Mouse (Mus musculus) limb, embryonic 15.5 days (tissue): ENCODE measurements around the gene Gm5580. TPM values are rescaled to one million over a fixed set of nuclear protein-coding genes. Genes with fewer than 3 reads are reported as not detected.
"Not testable (repeated sequence)": the region's sequence is repeated elsewhere in the genome, so short reads cannot be mapped to it uniquely, and the experiment has no call there.

Source experiments
- ATAC-seq: fragments of 200-750 bp; cut with Nextera tagmentation; 2 replicates; pipeline ENCODE4 v1.8.0; 2017; ENCODE audit warnings: low read depth, moderate TSS enrichment; ENCODE audit not compliant: insufficient number of reproducible peaks, low FRiP score, low TSS enrichment
- H3K27ac ChIP-seq: fragments of 300-500 bp; sonication (generic); 2 replicates; pipeline ENCODE4 v1.5.1; 2015; ENCODE audit warnings: moderate library complexity, mild to moderate bottlenecking, inconsistent platforms
- H3K27me3 ChIP-seq: fragments of 300-500 bp; sonication (generic); 2 replicates; pipeline ENCODE4 v1.6.1; 2015; ENCODE audit warnings: inconsistent platforms
- H3K36me3 ChIP-seq: fragments of 300-500 bp; sonication (generic); 2 replicates; pipeline ENCODE4 v1.6.1; 2015; ENCODE audit warnings: inconsistent platforms
- H3K4me1 ChIP-seq: fragments of 300-500 bp; sonication (generic); 2 replicates; pipeline ENCODE4 v1.6.1; 2015; ENCODE audit warnings: inconsistent platforms
- H3K4me2 ChIP-seq: fragments of 300-500 bp; sonication (generic); 2 replicates; pipeline ENCODE4 v1.6.1; 2015; ENCODE audit warnings: mild to moderate bottlenecking, inconsistent platforms
- H3K4me3 ChIP-seq: fragments of 300-500 bp; sonication (generic); 2 replicates; pipeline ENCODE4 v1.5.1; 2015; ENCODE audit warnings: mild to moderate bottlenecking, inconsistent platforms
- H3K9ac ChIP-seq: fragments of 300-500 bp; sonication (generic); 2 replicates; pipeline ENCODE4 v1.6.1; 2015; ENCODE audit warnings: inconsistent platforms
- H3K9me3 ChIP-seq: fragments of 300-500 bp; sonication (generic); 2 replicates; pipeline ENCODE4 v1.6.1; 2016; ENCODE audit warnings: inconsistent platforms
- WGBS: fragments of 180-500 bp; shearing (Covaris S2); methylation state at CpG from one replicate; pipeline ENCODE4 v1.1.7; 2015; 5-methylcytosine and 5-hydroxymethylcytosine counted together
- polyA plus RNA-seq: library from polyadenylated mRNA; unstranded; fragments of >200 nt; fragmentation: Nextera tagmentation; extraction: Ambion mirVana; gene quantifications from 2 replicates; pipeline ENCODE4 v1.2.1, GENCODE M21; 2015

The Gm5580 gene
- 0.44 and 0.78 TPM in 2 replicates for polyA plus RNA-seq

GRCm38 (mm10) chr6:116550841-116551240 is at the start of gene Gm5580:
TSS of gene Gm5580 (plus strand) at chr6:116551141.
- H3K27me3 ChIP-seq, H3K9me3 ChIP-seq, H3K4me3 ChIP-seq, H3K4me1 ChIP-seq, H3K36me3 ChIP-seq, H3K27ac ChIP-seq, H3K9ac ChIP-seq, ATAC-seq, H3K4me2 ChIP-seq: not testable (repeated sequence)
- WGBS, result 97% methylated on average over 11 of the region's 11 CpGs

- H3K4me1 ChIP-seq, H3K9ac ChIP-seq, ATAC-seq, H3K9me3 ChIP-seq, H3K4me3 ChIP-seq, H3K4me2 ChIP-seq, H3K27ac ChIP-seq, H3K36me3 ChIP-seq, H3K27me3 ChIP-seq: not testable (repeated sequence)
- 90% methylated on average over 20 of the region's 20 CpGs for WGBS
These were observed 44.5 kb upstream of the Gm5580 start, which contains the start of gene Olfr212 for GRCm38 (mm10) chr6:116506302-116507003. TSS of gene Olfr212 (plus strand) at chr6:116506516.

- Histone ChIP-seq H3K9ac (no peak overlapping the region), H3K4me1 (no peaks in the 10 kb centered on the region), H3K4me3 (no peak overlapping the region), H3K36me3 (no peaks in the 10 kb centered on the region), H3K27me3 (no peaks in the 10 kb centered on the region), H3K9me3 (no peaks in the 10 kb centered on the region), H3K27ac (no peak overlapping the region), H3K4me2 (no peak overlapping the region)
- no peak for ATAC-seq
These were observed 36.1 kb upstream of the Gm5580 start for GRCm38 (mm10) chr6:116514832-116515231.

DNA sequence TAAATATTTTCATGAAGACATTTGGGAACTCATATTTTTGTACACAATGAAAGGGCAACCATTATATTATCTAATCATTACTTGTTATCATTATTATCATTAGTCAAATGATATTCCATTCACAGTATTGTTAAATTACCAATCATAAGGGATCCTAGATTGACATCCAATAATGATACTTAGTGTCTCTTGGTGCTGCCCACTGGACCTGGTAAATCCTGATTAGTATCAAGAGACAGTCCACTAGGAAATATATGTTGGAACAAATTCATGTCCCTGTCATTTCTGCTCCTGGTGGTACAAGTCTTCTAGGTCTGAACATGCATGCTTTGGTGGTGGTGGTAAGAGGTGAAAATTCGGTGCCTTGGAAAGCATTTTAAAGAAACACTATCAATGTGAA is 12.8 kb upstream of the Gm5580 start, which contains the start of gene Olfr213:
Gene Olfr213, plus strand, starts transcription at position 301 of the 400 bp plus-strand sequence.
- Histone ChIP-seq H3K9me3 (no peaks in the 10 kb centered on the region), H3K27me3 (no peaks in the 10 kb centered on the region), H3K9ac (no peak within 1 kb of the TSS), H3K27ac (no peak within 1 kb of the TSS), H3K4me3 (no peak within 1 kb of the TSS), H3K4me1 (no peaks in the 10 kb centered on the region), H3K4me2 (no peak within 1 kb of the TSS), H3K36me3 (no peaks in the 10 kb centered on the region)
- WGBS, result 73% methylated on average over 1 of the region's 1 CpGs
- ATAC-seq, result no peak

DNA sequence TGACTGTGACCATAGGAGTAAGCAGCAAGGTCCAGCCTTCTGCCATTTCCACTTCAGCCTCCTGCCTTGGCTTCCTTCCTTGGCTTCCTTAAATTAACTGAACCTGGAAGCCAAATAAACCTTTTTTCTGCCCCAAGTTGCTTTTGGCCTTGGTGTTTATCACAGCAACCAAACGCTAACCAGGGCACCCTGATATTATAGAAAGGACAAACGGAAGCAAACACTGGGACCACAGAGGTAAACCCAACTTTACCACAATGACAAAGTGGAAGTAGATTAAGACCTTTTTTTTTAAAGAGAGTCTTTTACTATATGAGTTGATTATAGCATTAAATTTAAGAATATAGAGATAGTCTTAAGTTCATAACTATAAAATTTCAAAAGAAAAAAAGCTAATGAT is 8.4 kb upstream of the Gm5580 start:
- no peak for ATAC-seq
- Histone ChIP-seq H3K9me3 (no peaks in the 10 kb centered on the region), H3K4me3 (no peak overlapping the region), H3K9ac (no peak overlapping the region), H3K36me3 (no peaks in the 10 kb centered on the region), H3K27me3 (no peaks in the 10 kb centered on the region), H3K4me1 (no peaks in the 10 kb centered on the region), H3K4me2 (no peak overlapping the region), H3K27ac (no peak overlapping the region)
- 81% methylated on average over 2 of the region's 2 CpGs for WGBS

GRCm38 (mm10) chr6:116553935-116554334 is 3.0 kb downstream of the Gm5580 start, which contains the start of gene Olfr214:
TSS of gene Olfr214 (plus strand) at chr6:116554235.
- H3K9ac ChIP-seq, result no peak within 1 kb of the TSS
- WGBS, result 56% methylated on average over 1 of the region's 1 CpGs
- H3K27ac ChIP-seq, result no peak within 1 kb of the TSS
- ATAC-seq, result no peak
- H3K4me2 ChIP-seq, result no peak within 1 kb of the TSS
- H3K4me1 ChIP-seq, result no peaks in the 10 kb centered on the region
- H3K27me3 ChIP-seq, result no peaks in the 10 kb centered on the region
- H3K9me3 ChIP-seq, result no peaks in the 10 kb centered on the region
- no peaks in the 10 kb centered on the region for H3K36me3 ChIP-seq
- H3K4me3 ChIP-seq, result no peak within 1 kb of the TSS

DNA sequence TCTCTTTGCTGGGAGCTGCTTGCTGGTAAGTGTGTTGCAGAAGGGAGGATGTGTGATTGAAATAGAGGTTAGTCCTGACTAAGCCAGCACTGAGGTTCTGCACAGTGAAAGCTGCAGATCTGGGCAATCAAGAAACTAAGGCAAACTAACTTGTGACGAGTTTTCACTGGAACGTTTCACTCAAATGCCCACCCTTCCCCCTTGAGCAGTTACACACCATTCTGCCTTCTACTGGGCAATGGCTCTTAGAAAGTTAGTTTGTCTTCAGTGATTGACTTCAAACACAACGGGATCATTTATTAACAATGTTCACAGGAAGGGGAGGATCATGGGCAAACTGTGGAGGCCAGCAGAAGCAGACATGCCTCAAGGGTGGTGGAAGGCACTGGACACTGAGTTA is 4.0 kb downstream of the Gm5580 start:
- WGBS, result 69% methylated on average over 3 of the region's 3 CpGs
- H3K9me3 ChIP-seq, result no peaks in the 10 kb centered on the region
- no peak overlapping the region for H3K9ac ChIP-seq
- no peaks in the 10 kb centered on the region for H3K27me3 ChIP-seq
- no peak overlapping the region for H3K27ac ChIP-seq
- no peak overlapping the region for H3K4me2 ChIP-seq
- ATAC-seq, result no peak
- no peaks in the 10 kb centered on the region for H3K4me1 ChIP-seq
- H3K36me3 ChIP-seq, result no peaks in the 10 kb centered on the region
- H3K4me3 ChIP-seq, result no peak overlapping the region

- Histone ChIP-seq H3K36me3 (no peaks in the 10 kb centered on the region), H3K9ac (no peak overlapping the region), H3K27ac (no peak overlapping the region), H3K27me3 (no peaks in the 10 kb centered on the region), H3K4me2 (no peak overlapping the region), H3K4me3 (no peak overlapping the region), H3K9me3 (no peaks in the 10 kb centered on the region), H3K4me1 (no peaks in the 10 kb centered on the region)
- WGBS, result 32% methylated on average over 3 of the region's 3 CpGs
- ATAC-seq, result no peak
These were observed 18.9 kb downstream of the Gm5580 start for GRCm38 (mm10) chr6:116569834-116570233.

DNA sequence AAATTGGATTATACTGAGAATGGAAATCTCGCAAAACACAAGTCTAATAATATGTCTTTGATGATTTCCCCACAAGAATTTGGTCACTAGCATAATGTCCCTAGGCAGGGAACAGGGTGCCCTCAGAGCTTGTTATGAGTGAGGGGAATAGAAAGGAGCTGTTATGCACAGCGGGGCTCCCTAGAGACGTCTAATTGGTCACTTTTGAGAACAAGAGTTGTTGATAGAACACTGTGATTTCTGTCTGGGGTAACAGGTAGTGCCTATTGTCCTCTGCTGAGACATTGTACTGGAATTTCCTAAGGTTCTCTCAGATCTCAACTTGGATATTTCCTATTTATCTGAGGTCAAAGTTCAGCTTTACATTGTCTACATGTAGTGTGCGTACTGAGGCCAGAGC is 33.2 kb downstream of the Gm5580 start, which contains the start of gene Olfr215:
Gene Olfr215, minus strand, starts transcription at position 101 of the 400 bp plus-strand sequence.
- H3K27me3 ChIP-seq, result no peaks in the 10 kb centered on the region

GRCm38 (mm10) chr6:116600969-116601368 is 50.0 kb downstream of the Gm5580 start:
- not testable (repeated sequence) for H3K9ac ChIP-seq, H3K27me3 ChIP-seq, H3K4me2 ChIP-seq, H3K27ac ChIP-seq, H3K4me1 ChIP-seq, H3K36me3 ChIP-seq, ATAC-seq, H3K4me3 ChIP-seq, H3K9me3 ChIP-seq

More for the DNA sequence above, 33.2 kb downstream of the Gm5580 start, which contains the start of gene Olfr215:
- no peak within 1 kb of the TSS for H3K27ac ChIP-seq
- WGBS, result 70% methylated on average over 4 of the region's 4 CpGs
- no peak for ATAC-seq
- H3K9me3 ChIP-seq, result no peaks in the 10 kb centered on the region
- H3K4me1 ChIP-seq, result no peaks in the 10 kb centered on the region
- no peak within 1 kb of the TSS for H3K4me2 ChIP-seq
- H3K36me3 ChIP-seq, result no peaks in the 10 kb centered on the region
- H3K4me3 ChIP-seq, result no peak within 1 kb of the TSS
- no peak within 1 kb of the TSS for H3K9ac ChIP-seq
